Mouse (Mus musculus): ENCODE measurements around the gene Mamld1. TPM values are rescaled to one million over a fixed set of nuclear protein-coding genes. Genes with fewer than 3 reads are reported as not detected.
A peak's percentile ranks its signal among the peaks of the same experiment; 100 is the strongest.

Gene Mamld1
- total and polyA plus RNA-seq, 2 experiments from 2014 or later: 5.5 to 13.7 TPM

- peak overlapping the region; percentile 66 for H3K4me2 ChIP-seq (ENCODE audit: low read depth, low read length, poor library complexity, severe bottlenecking)
- H3K27me3 ChIP-seq (ENCODE audit: insufficient read depth, low read length): no peaks in the 10 kb centered on the region
- DNase-seq (ENCODE audit: low spot score): peak; percentile 53
- H3K36me3 ChIP-seq (ENCODE audit: insufficient read depth, low read length): no peaks in the 10 kb centered on the region
- H3K27ac ChIP-seq (ENCODE audit: low read depth, low read length): peak overlapping the region; percentile 47
- ATAC-seq (ENCODE audit: low FRiP score): peak; percentile 74
- peak overlapping the region; percentile 62 for H3K9ac ChIP-seq (replicated peaks; ENCODE audit: low read length, poor library complexity, severe bottlenecking)
- TF ChIP-seq CTCF (IDR thresholded peaks at IDR 0.05): no peak
- H3K9me3 ChIP-seq (ENCODE audit: low read length): no peaks in the 10 kb centered on the region
- WGBS: 18% methylated on average over 26 of the region's 30 CpGs
- peak overlapping the region; percentile 51 for H3K4me3 ChIP-seq (ENCODE audit: low read depth, low read length)
- no peaks in the 10 kb centered on the region; the same call in 1 of the 2 replicates for H3K4me1 ChIP-seq (ENCODE audit: insufficient read depth, low read length)
Observed at GRCm38 (mm10) chrX:71051361-71052114, 1.5 kb downstream of the Mamld1 start.

GRCm38 (mm10) chrX:71052115-71052478 is 2.0 kb downstream of the Mamld1 start:
- Histone ChIP-seq H3K4me1 (ENCODE audit: insufficient read depth, low read length) (no peaks in the 10 kb centered on the region; the same call in 1 of the 2 replicates), H3K4me3 (ENCODE audit: low read depth, low read length) (peak overlapping the region; percentile 51), H3K4me2 (ENCODE audit: low read depth, low read length, poor library complexity, severe bottlenecking) (peak overlapping the region; percentile 66), H3K9ac (replicated peaks; ENCODE audit: low read length, poor library complexity, severe bottlenecking) (peak overlapping the region; percentile 62; the same call in 1 of the 2 replicates), H3K9me3 (ENCODE audit: low read length) (no peaks in the 10 kb centered on the region), H3K36me3 (ENCODE audit: insufficient read depth, low read length) (no peaks in the 10 kb centered on the region), H3K27me3 (ENCODE audit: insufficient read depth, low read length) (no peaks in the 10 kb centered on the region), H3K27ac (ENCODE audit: low read depth, low read length) (peak overlapping the region; percentile 47; the same call in 1 of the 2 replicates)
- peak; percentile 74 for TF ChIP-seq CTCF (IDR thresholded peaks at IDR 0.05)
- DNase-seq (ENCODE audit: low spot score): peak; percentile 83
- 19% methylated on average over 18 of the region's 19 CpGs for whole genome bisulfite sequencing
- ATAC-seq (ENCODE audit: low FRiP score): peak; percentile 69

GRCm38 (mm10) chrX:71052481-71053216 is 2.6 kb downstream of the Mamld1 start:
- no peak for TF ChIP-seq CTCF (IDR thresholded peaks at IDR 0.05)
- Histone ChIP-seq H3K36me3 (ENCODE audit: insufficient read depth, low read length) (no peaks in the 10 kb centered on the region), H3K4me1 (ENCODE audit: insufficient read depth, low read length) (no peaks in the 10 kb centered on the region; the same call in 1 of the 2 replicates), H3K9me3 (ENCODE audit: low read length) (no peaks in the 10 kb centered on the region), H3K27me3 (ENCODE audit: insufficient read depth, low read length) (no peaks in the 10 kb centered on the region), H3K4me2 (ENCODE audit: low read depth, low read length, poor library complexity, severe bottlenecking) (peak overlapping the region; percentile 66), H3K27ac (ENCODE audit: low read depth, low read length) (peak overlapping the region; percentile 47; the same call in 1 of the 2 replicates), H3K9ac (replicated peaks; ENCODE audit: low read length, poor library complexity, severe bottlenecking) (no peak overlapping the region), H3K4me3 (ENCODE audit: low read depth, low read length) (peak overlapping the region; percentile 51)
- DNase-seq (ENCODE audit: low spot score) (peak; percentile 39), ATAC-seq (ENCODE audit: low FRiP score) (peak; percentile 22)
- 34% methylated on average over 8 of the region's 8 CpGs for WGBS

GRCm38 (mm10) chrX:71053246-71053645 is 3.2 kb downstream of the Mamld1 start:
- ATAC-seq (ENCODE audit: low FRiP score): no peak

GRCm38 (mm10) chrX:71056968-71057367 is 6.9 kb downstream of the Mamld1 start:
- DNase-seq (ENCODE audit: low spot score) (no peak), ATAC-seq (ENCODE audit: low FRiP score) (no peak)
- TF ChIP-seq CTCF (IDR thresholded peaks at IDR 0.05): no peak
- Histone ChIP-seq H3K36me3 (ENCODE audit: insufficient read depth, low read length) (no peaks in the 10 kb centered on the region), H3K9ac (replicated peaks; ENCODE audit: low read length, poor library complexity, severe bottlenecking) (no peak overlapping the region), H3K27me3 (ENCODE audit: insufficient read depth, low read length) (no peaks in the 10 kb centered on the region), H3K9me3 (ENCODE audit: low read length) (no peaks in the 10 kb centered on the region), H3K4me1 (ENCODE audit: insufficient read depth, low read length) (no peaks in the 10 kb centered on the region; the same call in 1 of the 2 replicates), H3K27ac (ENCODE audit: low read depth, low read length) (no peak overlapping the region), H3K4me3 (ENCODE audit: low read depth, low read length) (no peak overlapping the region), H3K4me2 (ENCODE audit: low read depth, low read length, poor library complexity, severe bottlenecking) (no peak overlapping the region)
- WGBS: 82% methylated on average over 2 of the region's 2 CpGs

More at GRCm38 (mm10) chrX:71053246-71053645, 3.2 kb downstream of the Mamld1 start:
- WGBS: 28% methylated on average over 5 of the region's 5 CpGs
- Histone ChIP-seq H3K4me2 (ENCODE audit: low read depth, low read length, poor library complexity, severe bottlenecking) (peak overlapping the region; percentile 15), H3K4me3 (ENCODE audit: low read depth, low read length) (peak overlapping the region; percentile 51; the same call in 1 of the 2 replicates), H3K4me1 (ENCODE audit: insufficient read depth, low read length) (no peaks in the 10 kb centered on the region; the same call in 1 of the 2 replicates), H3K36me3 (ENCODE audit: insufficient read depth, low read length) (no peaks in the 10 kb centered on the region), H3K9ac (replicated peaks; ENCODE audit: low read length, poor library complexity, severe bottlenecking) (no peak overlapping the region), H3K9me3 (ENCODE audit: low read length) (no peaks in the 10 kb centered on the region), H3K27ac (ENCODE audit: low read depth, low read length) (no peak overlapping the region), H3K27me3 (ENCODE audit: insufficient read depth, low read length) (no peaks in the 10 kb centered on the region)
- DNase-seq (ENCODE audit: low spot score): no peak
- no peak for TF ChIP-seq CTCF (IDR thresholded peaks at IDR 0.05)
